Mouse (Mus musculus): Measurements from ENCODE around the gene Brd1.
A peak's percentile ranks its signal among the peaks of the same experiment; 100 is the strongest.
"Not testable (repeated sequence)": the region's sequence is repeated elsewhere in the genome, so short reads cannot be mapped to it uniquely, and the experiment has no call there.

The Brd1 gene

GRCm38 (mm10) chr15:88733834-88734571 is at the start of gene Brd1:
Gene Brd1 (minus strand): TSS chr15:88734233.
- peak; percentile 70 for DNase-seq (ENCODE audit: low read depth, low spot score)

GRCm38 (mm10) chr15:88774630-88775029 is 40.6 kb upstream of the Brd1 start:
- not testable (repeated sequence) for DNase-seq (ENCODE audit: low read depth, low spot score)

GRCm38 (mm10) chr15:88768537-88768936 is 34.5 kb upstream of the Brd1 start:
- DNase-seq (ENCODE audit: low read depth, low spot score): no peak

- not testable (repeated sequence) for DNase-seq (ENCODE audit: low read depth, low spot score)
These were observed 32.1 kb upstream of the Brd1 start for GRCm38 (mm10) chr15:88766139-88766538.

- no peak for DNase-seq (ENCODE audit: low read depth, low spot score)
These were observed 27.5 kb upstream of the Brd1 start for GRCm38 (mm10) chr15:88761551-88761950.

GRCm38 (mm10) chr15:88758061-88758460 is 24.0 kb upstream of the Brd1 start:
- DNase-seq (ENCODE audit: low read depth, low spot score): no peak

GRCm38 (mm10) chr15:88755761-88756160 is 21.7 kb upstream of the Brd1 start:
- no peak for DNase-seq (ENCODE audit: low read depth, low spot score)

- no peak for DNase-seq (ENCODE audit: low read depth, low spot score)
These were observed 20.9 kb upstream of the Brd1 start for GRCm38 (mm10) chr15:88754896-88755295.

GRCm38 (mm10) chr15:88752403-88752733 is 18.3 kb upstream of the Brd1 start:
- DNase-seq (ENCODE audit: low read depth, low spot score): no peak

GRCm38 (mm10) chr15:88751564-88752402 is 17.8 kb upstream of the Brd1 start, which contains the start of gene Zbed4:
Gene Zbed4 (plus strand): TSS chr15:88751660.
- DNase-seq (ENCODE audit: low read depth, low spot score): no peak

GRCm38 (mm10) chr15:88750677-88751563 is 16.9 kb upstream of the Brd1 start:
- DNase-seq (ENCODE audit: low read depth, low spot score): peak; percentile 99

GRCm38 (mm10) chr15:88750032-88750431 is 16.0 kb upstream of the Brd1 start:
- no peak for DNase-seq (ENCODE audit: low read depth, low spot score)

- DNase-seq (ENCODE audit: low read depth, low spot score): not testable (repeated sequence)
These were observed 15.6 kb upstream of the Brd1 start for GRCm38 (mm10) chr15:88749617-88750016.

GRCm38 (mm10) chr15:88745926-88746325 is 11.9 kb upstream of the Brd1 start:
- no peak for DNase-seq (ENCODE audit: low read depth, low spot score)

- DNase-seq (ENCODE audit: low read depth, low spot score): no peak
These were observed 11.3 kb upstream of the Brd1 start for GRCm38 (mm10) chr15:88745347-88745746.

- DNase-seq (ENCODE audit: low read depth, low spot score): not testable (repeated sequence)
These were observed 9.3 kb upstream of the Brd1 start for GRCm38 (mm10) chr15:88743371-88743770.

GRCm38 (mm10) chr15:88741366-88741765 is 7.3 kb upstream of the Brd1 start:
- no peak for DNase-seq (ENCODE audit: low read depth, low spot score)

GRCm38 (mm10) chr15:88738466-88738865 is 4.4 kb upstream of the Brd1 start:
- DNase-seq (ENCODE audit: low read depth, low spot score): no peak

- DNase-seq (ENCODE audit: low read depth, low spot score): no peak
These were observed 2.1 kb upstream of the Brd1 start for GRCm38 (mm10) chr15:88736166-88736565.

- DNase-seq (ENCODE audit: low read depth, low spot score): no peak
These were observed 837 bp downstream of the Brd1 start for GRCm38 (mm10) chr15:88733041-88733751.

GRCm38 (mm10) chr15:88732405-88733020 is 1.5 kb downstream of the Brd1 start:
- no peak for DNase-seq (ENCODE audit: low read depth, low spot score)
